Mouse (Mus musculus): ENCODE results near the gene Olfr603. TPM values are rescaled to one million over a fixed set of nuclear protein-coding genes. Genes with fewer than 3 reads are reported as not detected.
"Not testable (repeated sequence)": the region's sequence is repeated elsewhere in the genome, so short reads cannot be mapped to it uniquely, and the experiment has no call there.

Gene Olfr603
- not detected for total RNA-seq (2021)
- long read RNA-seq, experiment 1 = 0 reads
- long read RNA-seq, experiment 2 = 0 reads

GRCm38 (mm10) chr7:103386077-103386476, at the start of gene Olfr603:
Gene Olfr603, minus strand, starts transcription at chr7:103386177.
- H3K27ac ChIP-seq = no peak within 1 kb of the TSS
- H3K4me3 ChIP-seq = no peak within 1 kb of the TSS
- no peak for DNase-seq (ENCODE audit: extremely low spot score in 1 of 2, low spot score in 2 of 2)
- no peak for TF ChIP-seq CTCF (IDR thresholded peaks at IDR 0.05)
- intact Hi-C loops (cut with DNase I) = no loop called here

- DNase-seq (ENCODE audit: extremely low spot score in 1 of 2, low spot score in 2 of 2); intact Hi-C loops (cut with DNase I); H3K27ac ChIP-seq; H3K4me3 ChIP-seq: not testable (repeated sequence)
These were observed 28.8 kb upstream of the Olfr603 start, which contains the start of gene Usp17lc for GRCm38 (mm10) chr7:103414772-103415171. Gene Usp17lc, plus strand, starts transcription at chr7:103415072.

GRCm38 (mm10) chr7:103406521-103407055, 20.6 kb upstream of the Olfr603 start:
- intact Hi-C loops (cut with DNase I); DNase-seq (ENCODE audit: extremely low spot score in 1 of 2, low spot score in 2 of 2): not testable (repeated sequence)

GRCm38 (mm10) chr7:103398981-103399380, 13.0 kb upstream of the Olfr603 start:
- no peak for TF ChIP-seq CTCF (IDR thresholded peaks at IDR 0.05)
- Histone ChIP-seq H3K4me3 (no peak overlapping the region), H3K27ac (no peak overlapping the region)
- intact Hi-C loops (cut with DNase I) = loop anchor here (10.0 kb wide), 1 partner anchor 1386 kb away; no protein-coding TSS in a partner anchor
- DNase-seq (ENCODE audit: extremely low spot score in 1 of 2, low spot score in 2 of 2) = no peak

More at GRCm38 (mm10) chr7:103406521-103407055, 20.6 kb upstream of the Olfr603 start:
- not testable (repeated sequence) for H3K4me3 ChIP-seq, H3K27ac ChIP-seq

GRCm38 (mm10) chr7:103397758-103398157, 11.8 kb upstream of the Olfr603 start:
- no peak for DNase-seq (ENCODE audit: extremely low spot score in 1 of 2, low spot score in 2 of 2)
- H3K4me3 ChIP-seq = no peak overlapping the region
- H3K27ac ChIP-seq = no peak overlapping the region
- intact Hi-C loops (cut with DNase I) = loop anchor here (10.0 kb wide), 1 partner anchor 1387 kb away; no protein-coding TSS in a partner anchor
- TF ChIP-seq CTCF (IDR thresholded peaks at IDR 0.05) = no peak

GRCm38 (mm10) chr7:103362555-103362954, 23.4 kb downstream of the Olfr603 start, which contains the start of gene Olfr601:
Gene Olfr601, minus strand, starts transcription at chr7:103362655.
- DNase-seq (ENCODE audit: extremely low spot score in 1 of 2, low spot score in 2 of 2) = no peak
- intact Hi-C loops (cut with DNase I) = no loop called here

GRCm38 (mm10) chr7:103349569-103349968, 36.4 kb downstream of the Olfr603 start, which contains the start of gene Olfr600:
Gene Olfr600, minus strand, starts transcription at chr7:103349669.
- DNase-seq (ENCODE audit: extremely low spot score in 1 of 2, low spot score in 2 of 2) = no peak
- intact Hi-C loops (cut with DNase I) = no loop called here
- no peak for TF ChIP-seq CTCF (IDR thresholded peaks at IDR 0.05)
- Histone ChIP-seq H3K4me3 (no peak within 1 kb of the TSS), H3K27ac (no peak within 1 kb of the TSS)

More at GRCm38 (mm10) chr7:103362555-103362954, 23.4 kb downstream of the Olfr603 start, which contains the start of gene Olfr601:
- Histone ChIP-seq H3K27ac (no peak within 1 kb of the TSS), H3K4me3 (no peak within 1 kb of the TSS)
- no peak for TF ChIP-seq CTCF (IDR thresholded peaks at IDR 0.05)

GRCm38 (mm10) chr7:103335617-103336016, 50.4 kb downstream of the Olfr603 start, which contains the start of gene Olfr599:
Gene Olfr599, plus strand, starts transcription at chr7:103335917.
- no peak within 1 kb of the TSS for H3K27ac ChIP-seq
- TF ChIP-seq CTCF (IDR thresholded peaks at IDR 0.05) = no peak
- no peak within 1 kb of the TSS for H3K4me3 ChIP-seq
- DNase-seq (ENCODE audit: extremely low spot score in 1 of 2, low spot score in 2 of 2) = no peak
- intact Hi-C loops (cut with DNase I) = no loop called here

Small RNA genes lying within 50 kb of the gene (microRNA-seq; reads per million reads assigned to microRNA genes)
- 0 reads per million in 2 experiments for gene Gm25774

Other genes with a start within 250 kb of the Olfr603 start
- not detected for gene Olfr588-ps1, start 245.3 kb downstream of the Olfr603 start, total RNA-seq (2021)
- not detected for gene Olfr589, start 229.8 kb downstream of the Olfr603 start, total RNA-seq (2021)
- gene Olfr591, start 207.8 kb downstream of the Olfr603 start, total RNA-seq (2021) = not detected
- not detected for gene Olfr592, start 201.4 kb downstream of the Olfr603 start, total RNA-seq (2021)
- not detected for gene Olfr593, start 174.3 kb downstream of the Olfr603 start, total RNA-seq (2021)
- gene Olfr594, start 169.2 kb downstream of the Olfr603 start, total RNA-seq (2021) = not detected
- gene Usp17ld, start 133.7 kb downstream of the Olfr603 start, total RNA-seq (2021) = not detected
- gene Olfr596, start 80.5 kb downstream of the Olfr603 start, total RNA-seq (2021) = not detected
- not detected for gene Olfr597, start 69.9 kb downstream of the Olfr603 start, total RNA-seq (2021)
- gene Olfr598, start 62.6 kb downstream of the Olfr603 start, total RNA-seq (2021) = not detected
- not detected for gene Olfr599, start 50.3 kb downstream of the Olfr603 start, total RNA-seq (2021)
- gene Olfr600, start 36.5 kb downstream of the Olfr603 start, total RNA-seq (2021) = not detected
- not detected for gene Olfr601, start 23.5 kb downstream of the Olfr603 start, total RNA-seq (2021)
- not detected for gene Usp17lc, start 28.9 kb upstream of the Olfr603 start, total RNA-seq (2021)
- not detected for gene Olfr605, start 59.3 kb upstream of the Olfr603 start, total RNA-seq (2021)
- not detected for gene Olfr606, start 62.9 kb upstream of the Olfr603 start, total RNA-seq (2021)
- gene Olfr607, start 78.0 kb upstream of the Olfr603 start, total RNA-seq (2021) = not detected
- not detected for gene Olfr608, start 83.7 kb upstream of the Olfr603 start, total RNA-seq (2021)
- not detected for gene Olfr609, start 111.9 kb upstream of the Olfr603 start, total RNA-seq (2021)
- gene Olfr610, start 125.9 kb upstream of the Olfr603 start, total RNA-seq (2021) = not detected
- not detected for gene Olfr611, start 134.7 kb upstream of the Olfr603 start, total RNA-seq (2021)
- gene Olfr612, start 156.5 kb upstream of the Olfr603 start, total RNA-seq (2021) = not detected
- gene Olfr613, start 161.9 kb upstream of the Olfr603 start, total RNA-seq (2021) = not detected
- not detected for gene Olfr615, start 169.9 kb upstream of the Olfr603 start, total RNA-seq (2021)
- not detected for gene Olfr616, start 183.0 kb upstream of the Olfr603 start, total RNA-seq (2021)
- not detected for gene Olfr617, start 186.9 kb upstream of the Olfr603 start, total RNA-seq (2021)
- not detected for gene Olfr618, start 203.9 kb upstream of the Olfr603 start, total RNA-seq (2021)
- not detected for gene Olfr619, start 214.4 kb upstream of the Olfr603 start, total RNA-seq (2021)
- gene Olfr620, start 226.4 kb upstream of the Olfr603 start, total RNA-seq (2021) = not detected